Mouse (Mus musculus) CD8-positive naive resting alpha-beta T cell, adult 2 months (primary cell): Measurements from ENCODE around the gene Dnah6.

Experiments
- DNase-seq, 2 experiments: peaks; one replicate each; pipeline ENCODE4 v3.0.0; 2022; ENCODE audit warnings: low read depth in 2 of 2, low spot score in 2 of 2

Dnah6 gene

GRCm38 (mm10) chr6:73155455-73155854, 66.0 kb downstream of the Dnah6 start:
- DNase-seq: no peak

- DNase-seq: peak; percentile 67 to 73
Measured at GRCm38 (mm10) chr6:73153675-73154074, 67.8 kb downstream of the Dnah6 start.

GRCm38 (mm10) chr6:73143403-73143802, 78.0 kb downstream of the Dnah6 start:
- DNase-seq: no peak

- no peak for DNase-seq
Measured at GRCm38 (mm10) chr6:73142776-73143175, 78.7 kb downstream of the Dnah6 start.

- no peak for DNase-seq
Measured at GRCm38 (mm10) chr6:73140836-73141235, 80.6 kb downstream of the Dnah6 start.

GRCm38 (mm10) chr6:73132784-73133183, 88.7 kb downstream of the Dnah6 start:
- DNase-seq: no peak

GRCm38 (mm10) chr6:73127594-73127993, 93.9 kb downstream of the Dnah6 start:
- DNase-seq: no peak

GRCm38 (mm10) chr6:73120348-73120747, 101.1 kb downstream of the Dnah6 start:
- DNase-seq: no peak

- no peak for DNase-seq
Measured at GRCm38 (mm10) chr6:73113898-73114297, 107.6 kb downstream of the Dnah6 start.

GRCm38 (mm10) chr6:73113365-73113764, 108.1 kb downstream of the Dnah6 start:
- no peak for DNase-seq

- DNase-seq: no peak
Measured at GRCm38 (mm10) chr6:73093133-73093532, 128.3 kb downstream of the Dnah6 start.

GRCm38 (mm10) chr6:73090836-73091235, 130.6 kb downstream of the Dnah6 start:
- DNase-seq: no peak

GRCm38 (mm10) chr6:73082571-73082970, 138.9 kb downstream of the Dnah6 start:
- DNase-seq: no peak

GRCm38 (mm10) chr6:73072093-73072786, 149.2 kb downstream of the Dnah6 start:
- no peak for DNase-seq

GRCm38 (mm10) chr6:73071214-73071613, 150.2 kb downstream of the Dnah6 start:
- no peak for DNase-seq

- DNase-seq: no peak
Measured at GRCm38 (mm10) chr6:73070663-73071062, 150.8 kb downstream of the Dnah6 start.

- no peak for DNase-seq
Measured at GRCm38 (mm10) chr6:73064551-73064950, 156.9 kb downstream of the Dnah6 start.

- DNase-seq: no peak
Measured at GRCm38 (mm10) chr6:73059596-73060121, 161.8 kb downstream of the Dnah6 start.

GRCm38 (mm10) chr6:73059162-73059561, 162.3 kb downstream of the Dnah6 start:
- DNase-seq: no peak

GRCm38 (mm10) chr6:73055347-73055746, 166.1 kb downstream of the Dnah6 start:
- DNase-seq: no peak

GRCm38 (mm10) chr6:73054807-73055206, 166.6 kb downstream of the Dnah6 start:
- DNase-seq: no peak

GRCm38 (mm10) chr6:73053526-73053925, 167.9 kb downstream of the Dnah6 start:
- DNase-seq: no peak

- no peak for DNase-seq
Measured at GRCm38 (mm10) chr6:73047259-73047658, 174.2 kb downstream of the Dnah6 start.
